Mouse (Mus musculus) kidney, adult 8-10 months (tissue): ENCODE measurements at regions not wholly inside any gene's neighbourhood (a gene's known extent, or its start where the extent isn't known, plus 50 kb on each side); places are given as distances from the start of the nearest gene placed in this dataset.

Experiments
- DNase-seq, 2 experiments: peaks; one replicate each; pipeline ENCODE4 v3.0.0; 2022

DNA sequence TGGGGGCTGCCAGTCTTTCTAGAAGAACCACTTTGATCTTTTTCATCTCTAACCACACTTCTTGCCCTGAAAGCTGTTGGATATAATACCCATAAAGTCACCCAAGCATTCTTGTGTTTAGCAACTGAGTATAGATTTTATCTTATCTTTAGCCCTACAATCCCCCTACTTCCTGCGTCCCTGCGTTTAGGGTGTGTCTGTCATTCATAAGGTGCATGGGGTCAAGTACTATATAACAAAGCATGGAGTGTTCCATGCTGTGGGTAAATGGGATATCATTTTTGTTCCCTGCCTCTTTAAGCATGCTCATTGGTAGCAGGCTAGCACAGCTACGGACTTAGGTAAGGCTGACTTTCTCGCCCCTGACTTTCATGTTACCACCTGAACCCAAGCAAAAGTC is 122.5 kb upstream of the Twist2 start:
- DNase-seq, result no peak

GRCm38 (mm10) chr1:91685031-91685430 is 116.2 kb upstream of the Twist2 start:
- DNase-seq, result no peak

DNA sequence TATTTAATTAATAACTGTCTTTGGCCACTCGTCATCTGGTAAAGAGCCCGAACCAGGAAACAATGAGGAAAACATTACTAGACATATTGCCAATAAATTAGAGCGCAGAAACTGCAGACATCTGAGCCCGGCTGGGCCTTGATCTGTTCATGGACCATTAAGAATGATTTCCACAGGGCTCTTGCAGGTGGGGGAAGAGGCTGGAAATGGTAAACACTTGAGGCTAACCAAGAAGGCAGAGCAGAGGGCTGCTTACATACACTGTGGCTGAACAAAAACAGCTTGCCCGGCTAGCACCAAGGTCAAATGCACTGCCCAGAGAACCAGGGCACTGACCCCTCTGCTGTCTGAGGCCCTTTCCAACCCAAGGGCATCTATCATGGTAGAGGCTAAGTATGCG is 115.5 kb upstream of the Twist2 start:
- peak in 1 of 2 experiments; percentile 2 for DNase-seq

- no peak for DNase-seq
These were observed 109.7 kb upstream of the Twist2 start for GRCm38 (mm10) chr1:91691601-91692000.

GRCm38 (mm10) chr1:91692709-91693460 is 108.4 kb upstream of the Twist2 start:
- DNase-seq, result no peak

DNA sequence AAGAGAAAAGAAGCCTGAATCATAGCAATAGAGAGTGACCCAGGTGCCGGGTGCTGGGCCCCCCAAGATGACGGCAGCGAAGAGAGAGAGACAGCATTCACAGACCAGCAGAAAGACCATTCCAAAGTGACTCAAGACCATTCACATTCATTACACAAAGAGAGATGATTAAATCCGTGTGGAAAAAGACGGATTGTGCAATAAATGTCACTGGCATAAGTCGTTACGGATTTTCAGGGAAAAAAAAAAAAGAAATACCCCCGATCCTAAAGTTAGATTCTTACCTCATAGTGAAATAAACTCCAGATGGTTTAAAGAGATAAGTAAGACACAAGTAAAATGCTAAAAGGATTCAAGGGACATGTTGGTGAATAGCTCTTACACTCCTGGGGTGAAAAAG is 104.2 kb upstream of the Twist2 start:
- no peak for DNase-seq

- DNase-seq, result no peak
These were observed 99.8 kb upstream of the Twist2 start for GRCm38 (mm10) chr1:91701475-91701874.

DNA sequence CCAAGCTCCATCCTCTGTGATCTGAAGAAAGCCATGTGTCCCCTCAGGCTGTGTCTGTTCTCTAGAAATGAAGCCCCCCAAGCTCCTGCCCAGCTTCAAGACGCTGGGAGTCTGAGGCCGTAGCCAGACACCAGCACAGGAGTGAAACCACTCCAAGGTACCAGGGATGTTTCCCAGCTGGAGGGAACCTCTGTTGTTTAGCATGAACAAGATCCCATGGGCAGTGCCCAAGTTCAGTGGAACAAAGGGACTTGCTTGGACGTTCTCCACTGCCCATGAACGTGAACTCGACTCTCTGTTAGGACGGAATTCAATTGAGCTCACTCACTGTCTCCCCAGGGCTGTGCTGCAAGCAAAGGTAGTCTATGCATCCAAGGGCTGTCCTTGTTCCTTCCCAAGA is 99.2 kb upstream of the Twist2 start:
- no peak for DNase-seq

DNA sequence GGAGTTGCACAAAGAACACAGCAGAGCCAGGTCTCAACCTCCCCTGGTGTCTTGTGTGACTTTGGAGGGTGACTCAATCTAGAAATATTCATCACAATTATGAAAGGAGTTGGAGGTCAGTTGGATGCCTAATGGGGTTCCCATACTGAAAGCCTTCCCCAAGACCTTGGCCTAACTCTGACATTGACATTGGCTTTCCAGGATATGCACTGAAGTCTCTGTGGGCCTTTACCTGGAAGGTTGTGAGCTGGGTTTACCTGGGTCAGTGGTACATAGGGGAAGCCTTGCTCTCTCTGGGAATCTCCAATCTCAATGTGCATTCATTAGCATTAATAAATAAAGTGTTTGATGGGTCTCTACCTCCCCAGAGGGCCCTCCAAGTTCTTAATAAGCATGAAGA is 98.5 kb upstream of the Twist2 start:
- DNase-seq, result no peak

DNA sequence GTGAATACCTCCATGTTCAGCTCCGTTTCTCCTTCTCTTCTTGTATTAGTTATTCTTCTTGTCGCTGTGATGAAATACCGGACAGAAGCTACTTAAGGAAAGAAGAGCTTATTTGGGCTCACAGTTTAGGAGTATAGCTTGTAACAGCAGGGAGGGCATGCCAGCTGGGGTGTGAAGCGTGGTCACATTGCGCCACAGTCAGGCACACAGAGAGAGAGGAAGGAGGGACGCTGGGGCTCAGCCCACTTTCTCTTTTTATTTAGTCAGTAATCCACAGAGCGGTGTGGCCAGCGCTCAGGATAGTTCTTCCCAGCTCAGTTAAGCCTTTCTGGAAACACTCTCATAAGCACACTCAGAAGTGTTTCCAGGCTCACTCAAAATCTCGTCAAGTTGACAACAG is 95.8 kb upstream of the Twist2 start:
- no peak for DNase-seq

DNA sequence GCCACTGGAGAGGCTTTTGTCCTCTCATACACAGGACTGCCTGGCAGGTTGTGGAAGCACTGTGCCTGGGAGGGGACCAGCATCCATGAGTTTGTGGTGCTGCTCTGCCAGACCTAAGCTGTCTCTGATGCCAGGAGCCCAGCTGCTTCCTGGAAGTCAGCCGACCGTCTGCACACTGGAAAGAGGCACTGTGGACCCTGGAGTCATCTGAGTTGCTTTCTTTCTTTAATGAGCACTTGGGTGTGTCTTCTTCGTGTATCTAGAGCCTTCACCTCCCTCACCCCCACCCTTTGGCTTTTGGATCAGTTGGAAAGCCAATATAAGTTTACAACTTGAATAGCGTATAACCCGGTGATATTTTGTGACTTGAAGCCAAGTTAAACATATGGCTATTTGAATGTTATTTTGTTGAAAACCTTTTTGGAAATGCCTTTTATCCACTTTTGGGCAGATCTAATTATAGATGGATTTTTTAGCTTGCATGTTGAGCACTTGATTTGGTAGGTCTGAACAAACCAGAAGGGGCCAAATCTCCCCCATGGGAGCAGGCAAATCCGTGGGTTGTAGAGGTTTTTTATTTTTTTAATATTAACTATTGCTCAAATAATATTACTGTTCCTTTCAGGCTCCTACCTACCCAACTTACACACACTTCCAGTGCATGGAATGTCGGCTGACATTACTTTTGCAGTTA is 92.6 kb upstream of the Twist2 start:
- no peak for DNase-seq

DNA sequence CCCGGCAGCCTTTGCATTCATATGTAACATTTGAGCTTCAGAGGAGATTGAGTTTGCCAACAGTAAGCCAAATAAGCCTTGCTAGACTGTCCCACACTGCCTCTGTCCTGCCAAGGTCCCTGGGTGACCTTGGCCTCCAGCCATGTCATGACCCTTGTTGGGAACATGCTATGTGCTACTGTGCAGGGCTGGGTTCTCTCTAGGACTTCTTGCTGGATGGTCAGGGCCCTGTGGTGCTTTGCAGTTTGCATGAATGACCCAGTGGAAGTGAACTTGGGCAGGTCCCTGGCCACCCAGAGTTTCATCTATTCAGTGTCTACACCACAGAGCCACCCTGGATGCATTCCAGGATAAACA is 92.0 kb upstream of the Twist2 start:
- no peak for DNase-seq

DNA sequence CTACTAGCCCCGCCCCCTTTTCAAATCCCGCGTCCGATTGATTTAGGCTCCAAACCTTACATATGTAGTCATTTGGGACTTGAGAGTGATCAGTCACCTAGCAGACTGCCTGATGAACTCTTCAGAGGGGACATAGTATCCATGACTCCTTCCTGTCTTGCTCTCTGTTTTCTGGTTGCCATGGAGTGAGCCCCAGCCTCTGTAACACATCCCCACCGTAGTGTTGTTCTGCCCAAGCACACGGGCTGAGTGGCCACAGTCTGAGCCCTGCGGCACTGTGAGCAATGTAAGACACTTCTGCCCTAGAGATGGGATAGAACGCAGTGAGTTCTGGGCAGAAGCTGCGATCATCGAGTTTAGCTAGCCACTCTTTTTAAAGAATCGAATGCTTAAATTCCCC is 88.1 kb upstream of the Twist2 start:
- no peak for DNase-seq

DNA sequence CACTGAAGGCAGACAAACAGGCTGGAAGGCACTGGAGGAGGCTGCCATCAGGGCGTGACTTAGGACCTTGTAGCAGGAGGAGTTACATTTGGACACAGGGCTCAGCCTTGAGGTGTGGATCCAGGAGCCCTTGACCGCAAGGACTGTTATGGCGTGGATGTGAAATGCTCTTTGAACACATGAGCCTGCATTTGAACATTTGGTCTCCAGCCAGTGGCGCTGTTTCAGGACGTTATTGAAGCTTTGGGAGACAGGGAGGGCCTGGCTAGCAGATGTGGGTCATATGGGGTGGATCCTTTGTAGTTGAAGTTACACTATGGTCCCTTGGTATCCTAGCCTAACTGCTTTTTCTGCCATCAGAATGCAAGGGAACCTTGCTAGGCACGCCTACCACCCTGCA is 87.0 kb upstream of the Twist2 start:
- no peak for DNase-seq

- no peak for DNase-seq
These were observed 85.9 kb upstream of the Twist2 start for GRCm38 (mm10) chr1:91715341-91715740.

DNA sequence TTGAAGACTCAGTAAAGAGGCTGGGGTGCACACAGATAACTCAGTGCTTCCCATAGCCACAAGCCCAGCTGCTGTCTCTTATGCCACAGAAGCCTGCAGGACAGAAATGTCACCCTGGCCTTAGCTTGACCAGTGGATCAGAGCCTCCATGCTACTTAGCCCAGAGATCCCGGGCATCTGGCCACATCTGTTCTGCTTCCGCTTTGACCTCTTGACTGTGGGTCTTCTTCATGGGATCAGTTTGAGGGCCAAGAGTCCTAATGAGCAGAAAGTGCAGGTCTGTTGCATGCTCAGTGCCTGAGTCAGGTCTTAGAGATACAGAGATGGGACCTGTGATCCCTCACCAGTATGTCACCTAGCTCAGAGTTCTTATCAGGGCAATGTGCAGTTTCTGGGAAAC is 85.5 kb upstream of the Twist2 start:
- no peak for DNase-seq

GRCm38 (mm10) chr1:91716836-91717235 is 84.4 kb upstream of the Twist2 start:
- DNase-seq, result no peak

DNA sequence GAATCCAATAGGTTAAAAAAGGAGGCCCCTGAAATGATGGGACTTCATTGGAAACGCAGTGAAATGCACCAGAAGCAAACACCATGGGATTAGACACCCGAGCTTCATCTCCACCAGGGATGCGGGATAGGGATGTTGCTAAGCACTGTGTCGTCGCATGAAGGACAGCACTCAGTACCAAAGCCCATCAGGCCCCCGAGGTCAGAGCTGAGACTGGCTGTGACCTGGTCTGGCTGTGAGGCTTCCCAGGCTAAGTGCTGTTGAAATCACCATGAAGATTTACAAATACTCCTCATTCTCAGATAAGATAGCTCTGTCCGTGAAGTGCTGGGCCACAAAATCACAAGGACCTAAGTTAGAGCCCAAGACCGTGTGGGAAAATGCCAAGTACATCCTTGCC is 83.3 kb upstream of the Twist2 start:
- DNase-seq, result no peak

GRCm38 (mm10) chr1:91729246-91729645 is 72.0 kb upstream of the Twist2 start:
- DNase-seq, result no peak

- no peak for DNase-seq
These were observed 71.0 kb upstream of the Twist2 start for GRCm38 (mm10) chr1:91730281-91730680.

- DNase-seq, result no peak
These were observed 69.6 kb upstream of the Twist2 start for GRCm38 (mm10) chr1:91731703-91732102.

GRCm38 (mm10) chr1:91732461-91732861 is 68.8 kb upstream of the Twist2 start:
- DNase-seq, result no peak

DNA sequence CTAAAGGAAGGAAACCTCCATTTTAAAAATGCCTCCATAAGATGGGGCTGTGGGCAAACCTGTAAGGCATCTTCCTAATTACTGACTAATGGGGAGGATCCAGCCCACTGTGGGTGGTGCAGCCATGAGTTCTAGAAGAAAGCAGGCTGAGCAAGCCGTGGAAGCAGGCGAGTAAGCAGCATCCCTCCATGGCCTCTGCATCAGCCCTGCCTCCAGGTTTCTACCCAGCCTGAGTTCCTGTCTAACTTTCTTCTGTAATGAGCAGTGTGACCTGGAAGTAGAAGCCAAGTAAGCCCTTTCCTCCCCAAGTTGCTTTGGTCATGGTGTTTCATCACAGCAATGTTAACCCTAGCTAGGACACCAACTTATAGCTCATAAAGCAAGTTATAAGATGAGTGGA is 66.5 kb upstream of the Twist2 start:
- no peak for DNase-seq

GRCm38 (mm10) chr1:91735436-91735835 is 65.8 kb upstream of the Twist2 start:
- DNase-seq, result no peak

- no peak for DNase-seq
These were observed 60.6 kb upstream of the Twist2 start for GRCm38 (mm10) chr1:91740661-91741060.
